Mouse (Mus musculus): Measurements from ENCODE around the gene Enpp4. TPM values are rescaled to one million over a fixed set of nuclear protein-coding genes. Genes with fewer than 3 reads are reported as not detected.

The Enpp4 gene
- total RNA-seq, 2 experiments from 2014 or later, result 19.0 to 19.1 TPM

Other genes starting within 250 kb of the Enpp4 start
- 10 to 100 TPM; 10.1 to 10.6 TPM for gene Enpp5, start 27.0 kb downstream of the Enpp4 start, total RNA-seq (2021)
- gene Clic5, start 82.8 kb upstream of the Enpp4 start, total RNA-seq (2021), result 100 to 1,000 TPM; 114 to 142 TPM

Measured in heart, postnatal 25 days (tissue).